Mouse (Mus musculus): ENCODE data around the gene Hectd2. TPM values are rescaled to one million over a fixed set of nuclear protein-coding genes. Genes with fewer than 3 reads are reported as not detected.

Hectd2 gene
- polyA plus RNA-seq, 1 experiment = 2.6 TPM

GRCm38 (mm10) chr19:36575159-36575558, 20.7 kb downstream of the Hectd2 start:
- DNase-seq = no peak
- Histone ChIP-seq H3K4me1 (replicated peaks; ENCODE audit: control insufficient read depth, insufficient read depth, low read length) (no peaks in the 10 kb centered on the region), H3K4me3 (ENCODE audit: control insufficient read depth, insufficient read depth, low read length) (no peak overlapping the region), H3K36me3 (ENCODE audit: control insufficient read depth, insufficient read depth, low read length) (no peaks in the 10 kb centered on the region), H3K27me3 (ENCODE audit: control insufficient read depth, insufficient read depth, low read length) (no peaks in the 10 kb centered on the region), H3K27ac (ENCODE audit: control insufficient read depth, insufficient read depth, low read length) (no peak overlapping the region)
- 97% methylated on average over 6 of the region's 6 CpGs for WGBS
- no peak for TF ChIP-seq POLR2A (IDR thresholded peaks at IDR 0.05; ENCODE audit: control insufficient read depth, extremely low read depth, insufficient read depth, low read length, poor library complexity)
- TF ChIP-seq CTCF (IDR thresholded peaks at IDR 0.05; ENCODE audit: borderline replicate concordance, control insufficient read depth, extremely low read depth, insufficient read depth, low read length, poor library complexity) = no peak

- no peaks in the 10 kb centered on the region for H3K4me1 ChIP-seq (replicated peaks; ENCODE audit: control insufficient read depth, insufficient read depth, low read length)
- DNase-seq = no peak
- 93% methylated on average over 3 of the region's 3 CpGs for WGBS
Measured at GRCm38 (mm10) chr19:36580874-36581273, 26.4 kb downstream of the Hectd2 start.

GRCm38 (mm10) chr19:36582116-36582515, 27.7 kb downstream of the Hectd2 start:
- DNase-seq = no peak
- no peaks in the 10 kb centered on the region for H3K27me3 ChIP-seq (ENCODE audit: control insufficient read depth, insufficient read depth, low read length)
- WGBS = 100% methylated on average over 1 of the region's 1 CpGs
- no peak overlapping the region for H3K4me3 ChIP-seq (ENCODE audit: control insufficient read depth, insufficient read depth, low read length)
- no peaks in the 10 kb centered on the region for H3K4me1 ChIP-seq (replicated peaks; ENCODE audit: control insufficient read depth, insufficient read depth, low read length)
- TF ChIP-seq POLR2A (IDR thresholded peaks at IDR 0.05; ENCODE audit: control insufficient read depth, extremely low read depth, insufficient read depth, low read length, poor library complexity) (no peak), CTCF (IDR thresholded peaks at IDR 0.05; ENCODE audit: borderline replicate concordance, control insufficient read depth, extremely low read depth, insufficient read depth, low read length, poor library complexity) (no peak)
- no peaks in the 10 kb centered on the region for H3K36me3 ChIP-seq (ENCODE audit: control insufficient read depth, insufficient read depth, low read length)
- no peak overlapping the region for H3K27ac ChIP-seq (ENCODE audit: control insufficient read depth, insufficient read depth, low read length)

More at GRCm38 (mm10) chr19:36580874-36581273, 26.4 kb downstream of the Hectd2 start:
- H3K36me3 ChIP-seq (ENCODE audit: control insufficient read depth, insufficient read depth, low read length) = no peaks in the 10 kb centered on the region
- no peak overlapping the region for H3K27ac ChIP-seq (ENCODE audit: control insufficient read depth, insufficient read depth, low read length)
- no peak overlapping the region for H3K4me3 ChIP-seq (ENCODE audit: control insufficient read depth, insufficient read depth, low read length)
- no peaks in the 10 kb centered on the region for H3K27me3 ChIP-seq (ENCODE audit: control insufficient read depth, insufficient read depth, low read length)
- TF ChIP-seq CTCF (IDR thresholded peaks at IDR 0.05; ENCODE audit: borderline replicate concordance, control insufficient read depth, extremely low read depth, insufficient read depth, low read length, poor library complexity) (no peak), POLR2A (IDR thresholded peaks at IDR 0.05; ENCODE audit: control insufficient read depth, extremely low read depth, insufficient read depth, low read length, poor library complexity) (no peak)

- H3K4me3 ChIP-seq (ENCODE audit: control insufficient read depth, insufficient read depth, low read length) = no peak overlapping the region
- H3K27me3 ChIP-seq (ENCODE audit: control insufficient read depth, insufficient read depth, low read length) = no peaks in the 10 kb centered on the region
- 100% methylated on average over 1 of the region's 1 CpGs for WGBS
- no peak for TF ChIP-seq CTCF (IDR thresholded peaks at IDR 0.05; ENCODE audit: borderline replicate concordance, control insufficient read depth, extremely low read depth, insufficient read depth, low read length, poor library complexity)
- TF ChIP-seq POLR2A (IDR thresholded peaks at IDR 0.05; ENCODE audit: control insufficient read depth, extremely low read depth, insufficient read depth, low read length, poor library complexity) = no peak
- DNase-seq = no peak
- H3K4me1 ChIP-seq (replicated peaks; ENCODE audit: control insufficient read depth, insufficient read depth, low read length) = no peaks in the 10 kb centered on the region
- H3K27ac ChIP-seq (ENCODE audit: control insufficient read depth, insufficient read depth, low read length) = no peak overlapping the region
- no peaks in the 10 kb centered on the region for H3K36me3 ChIP-seq (ENCODE audit: control insufficient read depth, insufficient read depth, low read length)
Measured at GRCm38 (mm10) chr19:36585505-36585904, 31.1 kb downstream of the Hectd2 start.

GRCm38 (mm10) chr19:36594409-36594808, 40.0 kb downstream of the Hectd2 start:
- DNase-seq = no peak
- no peaks in the 10 kb centered on the region for H3K27me3 ChIP-seq (ENCODE audit: control insufficient read depth, insufficient read depth, low read length)
- no peaks in the 10 kb centered on the region for H3K4me1 ChIP-seq (replicated peaks; ENCODE audit: control insufficient read depth, insufficient read depth, low read length)
- TF ChIP-seq CTCF (IDR thresholded peaks at IDR 0.05; ENCODE audit: borderline replicate concordance, control insufficient read depth, extremely low read depth, insufficient read depth, low read length, poor library complexity) = no peak
- no peak for TF ChIP-seq POLR2A (IDR thresholded peaks at IDR 0.05; ENCODE audit: control insufficient read depth, extremely low read depth, insufficient read depth, low read length, poor library complexity)
- 100% methylated on average over 1 of the region's 1 CpGs for whole genome bisulfite sequencing
- H3K27ac ChIP-seq (ENCODE audit: control insufficient read depth, insufficient read depth, low read length) = no peak overlapping the region
- no peak overlapping the region for H3K4me3 ChIP-seq (ENCODE audit: control insufficient read depth, insufficient read depth, low read length)
- H3K36me3 ChIP-seq (ENCODE audit: control insufficient read depth, insufficient read depth, low read length) = no peaks in the 10 kb centered on the region

DNA sequence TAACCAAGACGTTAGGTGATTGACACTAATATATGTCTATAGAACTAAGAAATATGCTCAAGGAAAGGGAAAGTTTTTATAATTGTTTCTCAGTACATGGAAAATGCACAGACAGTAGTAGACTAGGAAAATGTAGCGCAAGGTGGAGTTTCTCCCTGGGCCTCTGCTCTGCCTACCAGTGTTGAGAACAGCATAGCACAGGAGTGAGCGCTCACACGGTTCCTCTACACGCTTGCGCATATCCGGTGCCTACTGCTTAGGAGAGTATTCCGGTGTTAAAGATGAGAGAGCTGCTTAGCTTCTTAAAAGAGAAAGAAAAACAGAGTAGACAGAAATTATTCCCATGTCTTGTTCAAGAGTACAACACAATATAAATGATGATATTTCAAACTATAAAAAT, 47.4 kb downstream of the Hectd2 start:
- H3K36me3 ChIP-seq (ENCODE audit: control insufficient read depth, insufficient read depth, low read length) = no peaks in the 10 kb centered on the region
- 98% methylated on average over 8 of the region's 8 CpGs for WGBS
- H3K4me1 ChIP-seq (replicated peaks; ENCODE audit: control insufficient read depth, insufficient read depth, low read length) = no peaks in the 10 kb centered on the region
- no peaks in the 10 kb centered on the region for H3K27me3 ChIP-seq (ENCODE audit: control insufficient read depth, insufficient read depth, low read length)
- TF ChIP-seq CTCF (IDR thresholded peaks at IDR 0.05; ENCODE audit: borderline replicate concordance, control insufficient read depth, extremely low read depth, insufficient read depth, low read length, poor library complexity) (no peak), POLR2A (IDR thresholded peaks at IDR 0.05; ENCODE audit: control insufficient read depth, extremely low read depth, insufficient read depth, low read length, poor library complexity) (no peak)
- H3K4me3 ChIP-seq (ENCODE audit: control insufficient read depth, insufficient read depth, low read length) = no peak overlapping the region
- DNase-seq = no peak
- no peak overlapping the region for H3K27ac ChIP-seq (ENCODE audit: control insufficient read depth, insufficient read depth, low read length)

Data from thymus, adult 2 months (tissue).